Mouse (Mus musculus) gastrocnemius, postnatal 36 days (tissue): Measurements from ENCODE around the gene Cdk5r1. TPM values are rescaled to one million over a fixed set of nuclear protein-coding genes. Genes with fewer than 3 reads are reported as not detected.

ENCODE experiments used
- DNase-seq, 2 experiments: peaks; one replicate each; pipeline ENCODE4 v3.0.0; 2022
- intact Hi-C: fragments of 180-260 bp; cut with DNase I; formaldehyde crosslinking; loops from one replicate; pipeline ENCODE4 v1.15.1; 2025
- total RNA-seq, 2 experiments: library from RNA; stranded (reverse); gene quantifications; 2 replicates each; pipeline ENCODE4 v1.2.3; 2021

Cdk5r1 gene
- total RNA-seq, 2 experiments from 2014 or later: 0.47 to 0.89 TPM

GRCm38 (mm10) chr11:80479906-80480866 is 3.4 kb downstream of the Cdk5r1 start:
- intact Hi-C loops: loop anchor here (5.0 kb wide), 2 partner anchors 127 to 192 kb away; no protein-coding TSS in a partner anchor
- DNase-seq: no peak

DNA sequence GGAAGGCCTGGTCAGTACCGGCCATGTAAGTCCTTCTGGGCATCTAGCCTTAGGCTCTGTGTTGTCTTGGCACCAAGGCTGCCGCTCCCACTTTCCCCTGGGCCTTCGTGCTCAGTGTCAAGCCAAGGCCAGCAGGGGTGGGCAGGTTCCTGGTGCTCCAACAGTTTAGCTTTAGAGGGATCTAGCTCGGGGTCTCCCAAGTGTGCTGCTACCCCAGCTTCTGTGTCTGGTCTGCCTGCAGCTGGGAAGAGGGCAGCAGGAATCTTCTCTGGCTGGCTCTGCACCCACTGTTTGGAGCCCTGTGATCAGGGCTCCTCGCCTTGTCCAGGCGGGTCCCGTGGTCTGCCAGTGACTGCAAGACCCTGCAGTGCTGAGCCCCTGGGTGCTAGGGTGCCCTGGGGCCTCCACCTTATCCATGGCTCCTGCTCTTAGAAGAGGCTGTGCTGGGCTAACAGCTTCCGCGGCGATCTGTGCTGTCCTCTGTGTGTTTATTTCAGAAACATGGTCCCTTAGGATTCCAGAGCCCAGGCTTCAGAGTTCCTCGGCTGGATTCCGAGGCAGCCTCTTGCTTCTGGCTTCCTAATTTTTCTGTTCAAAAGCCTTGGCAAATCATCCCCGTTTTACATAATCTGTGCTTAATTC is 4.7 kb downstream of the Cdk5r1 start:
- no peak for DNase-seq
- intact Hi-C loops: loop anchor here (5.0 kb wide), 1 partner anchor 126 kb away; no protein-coding TSS in a partner anchor

GRCm38 (mm10) chr11:80482347-80482746 is 5.5 kb downstream of the Cdk5r1 start:
- intact Hi-C loops: loop anchor here (5.0 kb wide), 1 partner anchor 125 kb away; no protein-coding TSS in a partner anchor
- no peak for DNase-seq

- no peak for DNase-seq
- intact Hi-C loops: loop anchor here (5.0 kb wide), 1 partner anchor 124 kb away; no protein-coding TSS in a partner anchor
Observed at GRCm38 (mm10) chr11:80482921-80483320, 6.1 kb downstream of the Cdk5r1 start.

GRCm38 (mm10) chr11:80483536-80484067 is 6.8 kb downstream of the Cdk5r1 start:
- intact Hi-C loops: loop anchor here (5.0 kb wide), 1 partner anchor 124 kb away; no protein-coding TSS in a partner anchor
- DNase-seq: no peak

DNA sequence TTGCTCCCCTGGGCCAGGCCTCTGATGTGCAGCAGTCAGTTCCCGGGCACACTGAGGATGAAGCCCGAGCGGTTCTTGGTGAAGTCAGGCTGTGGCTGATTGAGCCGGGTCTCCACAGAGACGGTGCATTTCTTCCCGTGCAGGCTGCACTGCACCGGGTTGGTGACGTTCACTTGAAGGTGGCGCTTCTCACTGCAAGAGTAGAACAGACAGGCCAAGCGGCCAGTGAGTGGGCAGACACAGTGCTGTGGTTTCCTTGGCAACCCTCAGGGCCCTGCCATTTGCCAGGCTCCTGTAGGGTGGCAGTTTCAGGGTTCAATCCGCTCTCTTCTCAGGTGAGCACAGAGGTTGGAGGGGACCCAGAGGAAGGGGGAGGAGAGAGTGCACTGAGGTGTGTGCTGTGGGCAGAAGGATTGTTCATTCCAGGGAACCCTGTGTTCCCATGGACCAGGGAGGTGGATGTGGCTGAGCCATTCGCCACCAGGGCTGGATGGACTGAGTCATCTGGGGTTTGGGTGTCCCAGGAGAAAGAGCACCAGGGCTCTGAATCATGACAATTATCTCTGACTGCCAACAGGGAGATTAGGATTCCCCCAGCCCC is 7.5 kb downstream of the Cdk5r1 start:
- DNase-seq: no peak
- intact Hi-C loops: loop anchor here (5.0 kb wide), 1 partner anchor 123 kb away; no protein-coding TSS in a partner anchor

DNA sequence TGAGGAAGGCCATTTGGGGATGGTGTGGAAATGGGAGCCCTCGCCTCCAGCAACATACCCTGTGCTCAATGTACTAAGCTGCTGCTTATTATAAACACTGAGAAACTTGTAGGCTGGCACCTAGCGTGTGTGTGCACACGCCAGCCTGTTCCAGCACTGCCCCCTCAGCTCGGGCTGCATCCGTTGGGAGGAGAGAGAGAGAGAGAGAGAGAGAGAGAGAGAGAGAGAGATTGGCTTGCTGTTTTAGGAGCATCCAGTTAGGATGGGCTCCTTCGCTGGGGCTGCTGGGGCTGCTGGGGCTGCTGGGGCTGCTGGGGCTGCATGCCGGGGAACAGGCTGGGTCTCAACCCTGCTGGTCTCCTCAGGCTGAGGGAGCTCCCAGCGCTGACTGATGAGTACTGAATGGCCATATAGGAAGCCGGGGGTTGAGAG is 8.3 kb downstream of the Cdk5r1 start:
- DNase-seq: no peak
- intact Hi-C loops: no loop called here

DNA sequence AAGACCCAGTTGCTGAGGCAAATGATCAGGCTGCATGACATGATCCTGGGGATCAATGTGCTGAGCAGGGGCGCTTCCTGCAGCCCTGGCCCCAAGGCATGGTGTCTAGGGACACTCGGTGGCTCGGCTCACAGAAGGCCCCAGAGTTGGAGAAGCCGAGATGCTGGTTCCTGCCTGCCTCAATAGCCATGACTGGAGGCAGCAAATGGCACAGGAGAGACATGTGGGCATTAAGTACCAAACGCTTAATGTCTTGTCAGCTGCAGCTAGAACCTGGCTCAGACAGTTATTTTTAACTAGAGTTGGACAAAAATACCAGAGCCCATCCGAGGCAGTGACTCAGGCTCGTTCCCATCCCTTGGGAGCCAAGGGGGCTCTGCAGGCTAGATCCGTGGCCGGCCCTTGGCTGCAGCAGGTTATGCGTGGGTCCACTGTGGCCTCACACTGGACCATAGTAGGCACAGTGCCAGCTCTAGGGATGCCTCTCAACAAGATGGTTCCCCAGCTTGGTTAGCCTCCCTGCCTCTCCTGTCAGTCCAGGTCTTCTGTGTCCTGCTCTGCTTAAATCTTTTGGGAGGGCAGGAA is 8.9 kb downstream of the Cdk5r1 start:
- no peak for DNase-seq
- intact Hi-C loops: no loop called here

DNA sequence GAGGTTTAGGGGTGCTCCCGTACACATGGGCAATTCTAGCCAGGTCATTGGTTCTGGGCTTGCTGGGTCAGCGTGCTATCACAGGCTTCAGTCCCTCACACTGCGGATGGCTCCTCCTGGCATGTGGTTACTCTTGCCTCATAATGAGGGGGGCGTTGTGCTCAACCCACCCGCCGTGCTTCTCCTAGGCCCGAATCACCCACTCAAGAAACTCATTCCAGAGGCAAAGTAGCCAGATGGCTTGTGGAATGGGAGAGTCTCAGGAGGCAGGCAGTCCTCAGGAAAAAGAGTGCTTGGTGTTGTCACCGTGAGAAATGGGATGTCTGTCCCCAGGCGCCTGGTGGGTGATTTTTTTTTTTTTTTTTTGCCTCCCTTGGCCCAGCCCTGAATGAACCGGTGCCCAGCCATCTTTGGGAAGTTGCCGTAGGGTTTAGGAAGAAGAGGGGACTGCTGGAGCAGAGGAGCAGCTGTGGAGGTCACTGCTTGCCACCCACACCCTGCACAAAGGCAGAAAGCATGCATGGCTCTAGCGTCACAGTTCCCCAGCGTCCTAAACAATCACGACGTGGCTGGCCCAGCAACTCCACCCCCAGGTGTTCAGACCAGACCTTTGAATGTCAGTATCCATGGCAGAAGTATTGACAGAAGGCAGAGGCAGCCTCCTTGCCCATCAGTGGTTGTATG is 11.2 kb downstream of the Cdk5r1 start:
- intact Hi-C loops: no loop called here
- no peak for DNase-seq

DNA sequence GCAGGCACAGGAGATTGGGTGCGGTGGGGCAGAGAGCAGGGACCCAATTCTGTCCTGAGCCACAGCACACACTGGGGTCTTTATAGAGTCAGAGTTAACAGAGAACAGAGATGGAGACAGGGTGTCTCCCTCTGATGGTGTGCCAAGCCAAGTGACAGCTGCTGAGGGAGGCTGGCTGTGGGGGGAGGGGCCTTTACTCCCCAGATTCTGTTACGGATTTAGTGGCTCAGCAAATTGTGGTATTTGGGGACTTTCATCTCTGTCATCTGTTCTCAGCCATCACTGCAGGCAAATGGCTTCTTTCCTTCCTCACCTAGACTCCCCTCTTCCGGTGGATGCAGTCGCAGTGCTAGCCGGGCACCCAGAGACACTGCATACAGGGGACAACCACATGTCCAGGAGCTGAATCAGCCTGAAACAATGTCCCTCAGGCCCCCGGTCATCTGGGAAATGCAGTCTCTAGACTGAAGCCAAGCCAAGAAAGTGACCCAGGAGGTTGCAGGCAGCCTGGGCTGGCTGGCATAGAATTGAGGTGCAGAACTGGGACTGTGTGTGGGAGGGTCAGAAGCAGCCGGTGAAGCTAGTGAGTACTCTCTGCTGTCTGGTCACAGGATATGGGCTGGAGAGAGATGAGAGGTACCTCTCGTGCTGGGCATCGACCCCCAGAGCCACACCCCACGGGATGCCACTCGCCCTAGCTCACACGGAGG is 12.5 kb downstream of the Cdk5r1 start:
- no peak for DNase-seq
- intact Hi-C loops: no loop called here

GRCm38 (mm10) chr11:80489882-80490196 is 13.0 kb downstream of the Cdk5r1 start:
- intact Hi-C loops: no loop called here
- no peak for DNase-seq

- intact Hi-C loops: no loop called here
- no peak for DNase-seq
Observed at GRCm38 (mm10) chr11:80490831-80491230, 14.0 kb downstream of the Cdk5r1 start.

DNA sequence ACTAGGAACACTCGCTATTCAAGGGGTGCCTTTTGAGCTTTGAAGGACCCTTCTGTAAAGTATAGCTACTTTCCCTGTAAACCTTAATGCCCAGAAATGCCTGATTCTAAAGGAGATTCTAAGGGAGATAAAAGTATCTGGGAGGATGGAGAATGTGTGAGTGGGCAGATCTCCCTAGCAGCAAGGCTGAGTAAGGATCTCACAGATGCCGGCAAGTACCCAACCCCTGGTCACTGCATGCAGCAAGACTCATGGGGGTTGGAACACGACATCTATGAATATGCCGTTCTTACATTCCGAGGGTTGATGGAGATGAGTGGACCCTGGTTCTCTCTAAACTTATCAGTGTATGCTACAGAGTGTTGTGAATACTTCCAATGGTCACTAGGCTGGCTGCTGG is 16.4 kb downstream of the Cdk5r1 start:
- no peak for DNase-seq
- intact Hi-C loops: no loop called here

DNA sequence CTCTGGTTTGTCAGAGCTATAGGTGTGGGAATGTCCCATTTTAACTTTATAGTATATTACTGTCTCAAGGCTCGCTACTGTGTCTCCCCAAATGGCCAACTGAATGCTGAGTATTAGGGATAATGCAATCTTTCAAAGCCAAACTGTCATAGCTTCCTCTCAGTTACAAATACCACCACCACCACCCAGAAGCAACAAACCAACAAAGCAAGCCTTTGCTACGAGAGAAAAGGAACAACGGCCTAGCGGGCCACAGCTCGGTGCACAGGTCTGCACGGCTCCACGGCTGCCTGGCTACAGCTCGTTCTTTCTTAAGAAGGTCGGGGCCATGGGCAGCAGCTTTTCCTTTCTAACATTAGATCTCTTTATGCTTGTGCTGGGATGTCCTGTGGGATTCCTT is 18.0 kb downstream of the Cdk5r1 start:
- no peak for DNase-seq
- intact Hi-C loops: no loop called here

DNA sequence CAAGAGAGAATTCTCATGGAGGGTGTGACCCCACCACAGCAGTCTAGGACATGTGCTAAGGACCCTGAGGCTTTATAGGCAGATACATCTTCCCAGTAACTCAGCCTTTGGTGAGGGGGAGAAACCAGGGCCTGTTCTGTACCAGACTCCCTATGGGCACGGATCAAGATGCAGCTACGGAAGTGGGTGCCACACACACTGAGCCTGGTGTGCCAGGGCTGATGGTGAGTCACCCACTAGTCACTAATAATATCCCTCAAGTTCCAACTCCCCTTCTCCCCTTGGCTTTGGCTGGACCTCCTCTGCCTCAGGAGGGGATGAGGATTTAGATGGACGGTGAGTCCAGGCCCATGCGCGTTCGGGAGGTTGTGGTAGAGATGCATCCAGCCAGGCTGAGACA is 19.1 kb downstream of the Cdk5r1 start:
- intact Hi-C loops: no loop called here
- DNase-seq: no peak

DNA sequence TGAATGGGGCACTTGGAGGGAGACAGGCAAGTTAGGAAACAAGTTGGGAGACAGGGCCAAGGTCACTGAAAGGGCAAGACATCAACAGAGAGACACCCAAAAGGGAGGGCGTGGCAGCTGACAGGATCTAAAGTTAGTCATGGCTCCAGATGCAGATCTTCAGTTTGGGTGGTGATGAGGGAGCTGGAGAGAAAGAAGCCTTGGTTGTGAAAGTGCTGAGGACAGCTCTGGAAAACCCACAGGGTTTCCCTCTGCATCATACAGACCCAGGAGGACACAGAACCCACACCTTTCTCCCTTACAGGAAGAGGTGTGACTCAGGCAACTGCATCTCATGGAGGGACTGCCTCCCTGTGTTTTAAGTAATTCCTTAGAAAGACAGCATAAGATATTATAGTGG is 19.8 kb downstream of the Cdk5r1 start:
- no peak for DNase-seq
- intact Hi-C loops: no loop called here

- intact Hi-C loops: no loop called here
- DNase-seq: no peak
Observed at GRCm38 (mm10) chr11:80497225-80497919, 20.5 kb downstream of the Cdk5r1 start.

DNA sequence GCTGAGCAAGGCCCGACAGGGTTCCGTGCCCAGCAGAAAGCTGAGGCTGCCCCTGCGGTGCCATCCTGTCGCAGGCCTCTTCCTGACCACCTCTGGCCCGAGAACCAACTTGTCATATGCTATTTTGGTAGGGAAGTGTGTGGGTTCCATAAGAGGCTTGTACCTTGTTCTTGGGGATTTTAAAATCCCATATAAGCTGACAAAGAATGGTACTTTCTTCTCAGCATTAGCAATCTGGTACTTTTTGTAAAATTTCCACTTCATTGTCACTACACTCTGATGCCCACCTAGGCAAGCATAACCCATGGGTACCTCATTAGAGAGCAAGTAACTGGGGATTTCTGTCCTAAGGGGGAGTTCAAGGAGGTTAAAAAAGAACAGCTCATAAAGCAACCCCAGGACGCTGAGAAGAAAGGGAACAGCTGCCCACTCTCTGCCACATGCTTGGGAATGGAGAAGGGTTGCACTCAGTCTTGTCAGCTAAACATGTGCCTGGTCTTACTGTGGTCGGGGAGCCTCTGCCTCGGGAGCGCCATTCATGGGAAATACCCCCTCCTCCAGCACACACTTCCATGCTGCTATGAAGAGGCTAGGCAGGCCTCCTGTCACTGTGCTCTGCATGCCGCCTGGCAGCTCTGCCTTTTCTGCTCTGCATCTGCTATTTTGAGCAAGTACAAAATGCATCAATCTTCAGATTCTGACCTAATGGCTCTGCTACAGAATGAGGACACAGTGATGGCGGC is 21.7 kb downstream of the Cdk5r1 start:
- intact Hi-C loops: no loop called here
- DNase-seq: no peak
